Mouse (Mus musculus): ENCODE measurements around the gene Srgap1. TPM values are rescaled to one million over a fixed set of nuclear protein-coding genes. Genes with fewer than 3 reads are reported as not detected.

Gene Srgap1
- polyA plus RNA-seq, 3 experiments from 2014 or later = 0.09 TPM; not detected in 2

GRCm38 (mm10) chr10:121961121-121961893 lies 85.8 kb downstream of the Srgap1 start:
- ATAC-seq = no peak

- no peak for ATAC-seq
Observed at GRCm38 (mm10) chr10:121958741-121959140, 88.4 kb downstream of the Srgap1 start.

GRCm38 (mm10) chr10:121956505-121956904 lies 90.6 kb downstream of the Srgap1 start:
- ATAC-seq = no peak

GRCm38 (mm10) chr10:121955730-121956129 lies 91.4 kb downstream of the Srgap1 start:
- ATAC-seq = no peak

GRCm38 (mm10) chr10:121954877-121955276 lies 92.2 kb downstream of the Srgap1 start:
- ATAC-seq = no peak

- no peak for ATAC-seq
Observed at GRCm38 (mm10) chr10:121953041-121953440, 94.1 kb downstream of the Srgap1 start.

GRCm38 (mm10) chr10:121946173-121946572 lies 100.9 kb downstream of the Srgap1 start:
- no peak for ATAC-seq

- ATAC-seq = no peak
Observed at GRCm38 (mm10) chr10:121931909-121932308, 115.2 kb downstream of the Srgap1 start.

- no peak for ATAC-seq
Observed at GRCm38 (mm10) chr10:121926094-121926493, 121.0 kb downstream of the Srgap1 start.

- no peak for ATAC-seq
Observed at GRCm38 (mm10) chr10:121919016-121919415, 128.1 kb downstream of the Srgap1 start.

- ATAC-seq = no peak
Observed at GRCm38 (mm10) chr10:121918579-121918978, 128.5 kb downstream of the Srgap1 start.

GRCm38 (mm10) chr10:121915530-121915929 lies 131.6 kb downstream of the Srgap1 start:
- ATAC-seq = no peak

GRCm38 (mm10) chr10:121904137-121904536 lies 143.0 kb downstream of the Srgap1 start:
- no peak for ATAC-seq

GRCm38 (mm10) chr10:121902651-121903050 lies 144.5 kb downstream of the Srgap1 start:
- no peak for ATAC-seq

GRCm38 (mm10) chr10:121900772-121901171 lies 146.3 kb downstream of the Srgap1 start:
- ATAC-seq = no peak

- ATAC-seq = no peak
Observed at GRCm38 (mm10) chr10:121899706-121900105, 147.4 kb downstream of the Srgap1 start.

- peak; percentile 41 for ATAC-seq
Observed at GRCm38 (mm10) chr10:121897835-121898370, 149.2 kb downstream of the Srgap1 start.

GRCm38 (mm10) chr10:121891390-121892067 lies 155.6 kb downstream of the Srgap1 start:
- no peak for ATAC-seq

GRCm38 (mm10) chr10:121890061-121890460 lies 157.1 kb downstream of the Srgap1 start:
- no peak for ATAC-seq

- peak; percentile 99 for ATAC-seq
Observed at GRCm38 (mm10) chr10:121886805-121887204, 160.3 kb downstream of the Srgap1 start.

- no peak for ATAC-seq
Observed at GRCm38 (mm10) chr10:121885512-121886218, 161.4 kb downstream of the Srgap1 start.

- ATAC-seq = no peak
Observed at GRCm38 (mm10) chr10:121882461-121882860, 164.7 kb downstream of the Srgap1 start.

GRCm38 (mm10) chr10:121878855-121879254 lies 168.3 kb downstream of the Srgap1 start:
- no peak for ATAC-seq

Data from inflammation-experienced regulatory T-cells, adult 6 months (primary cell).